Mouse (Mus musculus): ENCODE data around the gene Pdzrn3. TPM values are rescaled to one million over a fixed set of nuclear protein-coding genes. Genes with fewer than 3 reads are reported as not detected.

Pdzrn3 gene
- polyA plus RNA-seq, 1 experiment, result 2.8 TPM

DNA sequence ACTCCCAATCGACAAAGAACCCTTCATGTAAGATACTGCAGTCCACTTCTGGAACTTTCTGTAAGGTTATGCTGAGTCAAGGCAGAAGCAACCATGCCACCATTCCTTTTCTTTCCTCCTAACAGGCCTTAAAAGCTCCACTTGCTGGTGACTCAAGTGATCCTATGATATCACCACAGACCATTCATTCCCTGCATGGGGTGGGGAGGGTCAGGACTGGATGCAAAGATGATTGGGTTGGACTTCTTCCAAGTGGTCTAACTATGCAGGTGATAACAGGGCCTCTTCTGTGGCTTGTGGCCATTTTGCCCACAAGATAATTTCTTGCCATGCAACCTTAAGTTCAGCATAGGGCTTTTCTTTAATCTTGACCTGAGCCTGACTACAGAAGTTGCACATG is 42.0 kb downstream of the Pdzrn3 start:
- TF ChIP-seq POLR2A (IDR thresholded peaks at IDR 0.05; ENCODE audit: control insufficient read depth, extremely low read depth, insufficient read depth, low read length, poor library complexity) (no peak), CTCF (IDR thresholded peaks at IDR 0.05; ENCODE audit: borderline replicate concordance, control insufficient read depth, extremely low read depth, insufficient read depth, low read length, poor library complexity) (no peak)
- Histone ChIP-seq H3K27me3 (ENCODE audit: control insufficient read depth, insufficient read depth, low read length) (no peaks in the 10 kb centered on the region), H3K4me3 (ENCODE audit: control insufficient read depth, insufficient read depth, low read length) (no peak overlapping the region), H3K4me1 (replicated peaks; ENCODE audit: control insufficient read depth, insufficient read depth, low read length) (no peaks in the 10 kb centered on the region), H3K27ac (ENCODE audit: control insufficient read depth, insufficient read depth, low read length) (no peak overlapping the region), H3K36me3 (ENCODE audit: control insufficient read depth, insufficient read depth, low read length) (no peaks in the 10 kb centered on the region)
- WGBS, result 92% methylated on average over 1 of the region's 1 CpGs
- DNase-seq, result no peak

DNA sequence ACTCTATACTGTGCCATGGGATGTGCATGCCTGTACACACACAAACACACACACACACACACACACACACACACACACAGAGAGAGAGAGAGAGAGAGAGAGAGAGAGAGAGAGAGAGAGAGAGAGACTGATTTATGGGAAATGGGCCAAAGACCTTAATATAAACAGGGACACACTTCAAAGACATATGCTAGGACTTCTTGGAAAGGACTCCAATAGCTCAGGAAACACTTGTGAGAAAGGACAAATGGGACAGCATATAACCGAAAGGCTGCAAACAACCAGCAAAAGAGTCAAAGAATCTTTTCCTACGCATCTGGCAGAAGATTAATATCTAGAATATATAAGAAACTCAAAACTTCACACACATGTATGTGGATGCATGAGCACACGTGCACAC is 43.2 kb downstream of the Pdzrn3 start:
- H3K4me3 ChIP-seq (ENCODE audit: control insufficient read depth, insufficient read depth, low read length), result no peak overlapping the region
- no peak for DNase-seq
- H3K4me1 ChIP-seq (replicated peaks; ENCODE audit: control insufficient read depth, insufficient read depth, low read length), result no peaks in the 10 kb centered on the region
- 97% methylated on average over 3 of the region's 3 CpGs for WGBS
- no peak overlapping the region for H3K27ac ChIP-seq (ENCODE audit: control insufficient read depth, insufficient read depth, low read length)
- no peaks in the 10 kb centered on the region for H3K36me3 ChIP-seq (ENCODE audit: control insufficient read depth, insufficient read depth, low read length)
- no peak for TF ChIP-seq CTCF (IDR thresholded peaks at IDR 0.05; ENCODE audit: borderline replicate concordance, control insufficient read depth, extremely low read depth, insufficient read depth, low read length, poor library complexity)
- TF ChIP-seq POLR2A (IDR thresholded peaks at IDR 0.05; ENCODE audit: control insufficient read depth, extremely low read depth, insufficient read depth, low read length, poor library complexity), result no peak
- no peaks in the 10 kb centered on the region for H3K27me3 ChIP-seq (ENCODE audit: control insufficient read depth, insufficient read depth, low read length)

DNA sequence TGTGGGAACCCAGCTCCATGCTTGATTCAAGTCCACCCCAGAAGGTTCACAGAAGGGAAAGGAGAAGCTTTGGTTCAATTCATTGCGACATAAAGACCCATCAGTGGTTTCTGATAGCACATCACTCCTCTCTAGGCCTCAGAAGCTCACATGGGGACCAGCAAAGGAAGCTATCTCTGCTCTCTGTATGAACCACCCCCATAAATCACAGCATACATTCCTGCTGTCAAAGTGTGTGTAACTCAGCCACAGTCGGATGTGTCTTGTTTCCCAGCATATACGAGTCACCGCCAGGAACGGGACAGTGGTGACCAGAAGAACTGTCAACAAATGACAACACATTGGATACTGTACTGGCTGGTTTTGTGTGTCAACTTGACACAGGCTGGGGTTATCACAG is 47.3 kb downstream of the Pdzrn3 start:
- H3K36me3 ChIP-seq (ENCODE audit: control insufficient read depth, insufficient read depth, low read length), result no peaks in the 10 kb centered on the region
- no peaks in the 10 kb centered on the region for H3K4me1 ChIP-seq (replicated peaks; ENCODE audit: control insufficient read depth, insufficient read depth, low read length)
- 52% methylated on average over 5 of the region's 5 CpGs for WGBS
- H3K27ac ChIP-seq (ENCODE audit: control insufficient read depth, insufficient read depth, low read length), result no peak overlapping the region
- H3K27me3 ChIP-seq (ENCODE audit: control insufficient read depth, insufficient read depth, low read length), result no peaks in the 10 kb centered on the region
- no peak overlapping the region for H3K4me3 ChIP-seq (ENCODE audit: control insufficient read depth, insufficient read depth, low read length)
- DNase-seq, result no peak
- TF ChIP-seq CTCF (IDR thresholded peaks at IDR 0.05; ENCODE audit: borderline replicate concordance, control insufficient read depth, extremely low read depth, insufficient read depth, low read length, poor library complexity) (no peak), POLR2A (IDR thresholded peaks at IDR 0.05; ENCODE audit: control insufficient read depth, extremely low read depth, insufficient read depth, low read length, poor library complexity) (no peak)

DNA sequence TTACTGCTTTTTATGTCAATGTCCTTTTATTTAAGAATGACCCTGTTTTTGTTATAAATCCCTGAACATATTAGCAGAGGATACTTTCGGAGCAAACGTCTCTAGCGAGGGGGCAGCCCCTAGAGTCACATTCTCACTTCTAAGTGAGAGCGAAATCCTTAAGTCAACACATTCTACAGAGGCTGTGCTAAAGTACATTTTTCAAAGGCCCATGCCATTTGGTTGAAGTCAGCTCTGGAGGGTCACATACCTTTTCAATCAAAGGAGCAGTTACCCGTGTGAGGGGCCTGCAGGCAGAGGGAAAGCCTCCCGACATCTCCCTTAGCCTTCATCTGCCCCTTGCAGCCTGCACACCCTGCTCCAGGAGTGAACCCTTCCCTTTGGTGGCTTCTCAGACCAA is 48.2 kb downstream of the Pdzrn3 start:
- Histone ChIP-seq H3K36me3 (ENCODE audit: control insufficient read depth, insufficient read depth, low read length) (no peaks in the 10 kb centered on the region), H3K27ac (ENCODE audit: control insufficient read depth, insufficient read depth, low read length) (no peak overlapping the region), H3K4me3 (ENCODE audit: control insufficient read depth, insufficient read depth, low read length) (no peak overlapping the region), H3K27me3 (ENCODE audit: control insufficient read depth, insufficient read depth, low read length) (no peaks in the 10 kb centered on the region), H3K4me1 (replicated peaks; ENCODE audit: control insufficient read depth, insufficient read depth, low read length) (no peaks in the 10 kb centered on the region)
- no peak for TF ChIP-seq POLR2A (IDR thresholded peaks at IDR 0.05; ENCODE audit: control insufficient read depth, extremely low read depth, insufficient read depth, low read length, poor library complexity)
- no peak for TF ChIP-seq CTCF (IDR thresholded peaks at IDR 0.05; ENCODE audit: borderline replicate concordance, control insufficient read depth, extremely low read depth, insufficient read depth, low read length, poor library complexity)
- WGBS, result 95% methylated on average over 6 of the region's 6 CpGs
- DNase-seq, result no peak

DNA sequence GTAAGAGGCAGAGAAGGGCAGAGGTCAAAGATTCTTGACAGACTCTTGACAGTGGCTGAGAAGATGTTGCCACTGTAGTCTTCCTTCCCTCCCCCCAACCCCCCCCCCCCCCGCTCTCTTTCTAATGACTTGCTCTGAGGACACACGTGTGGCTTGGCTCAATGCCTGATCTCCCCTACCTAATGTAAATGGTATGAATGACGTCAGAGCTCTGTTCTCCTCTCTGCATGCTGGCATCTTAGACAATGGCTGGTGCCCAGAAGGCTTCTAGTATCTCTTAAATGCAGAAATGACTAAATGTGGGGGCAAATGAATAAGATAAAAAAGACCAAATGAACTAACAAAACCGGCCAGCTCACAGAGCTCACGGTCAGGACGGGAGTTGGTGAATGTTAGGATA is 49.2 kb downstream of the Pdzrn3 start:
- DNase-seq, result no peak
- no peaks in the 10 kb centered on the region for H3K4me1 ChIP-seq (replicated peaks; ENCODE audit: control insufficient read depth, insufficient read depth, low read length)
- no peaks in the 10 kb centered on the region for H3K27me3 ChIP-seq (ENCODE audit: control insufficient read depth, insufficient read depth, low read length)
- no peak overlapping the region for H3K4me3 ChIP-seq (ENCODE audit: control insufficient read depth, insufficient read depth, low read length)
- TF ChIP-seq POLR2A (IDR thresholded peaks at IDR 0.05; ENCODE audit: control insufficient read depth, extremely low read depth, insufficient read depth, low read length, poor library complexity) (no peak), CTCF (IDR thresholded peaks at IDR 0.05; ENCODE audit: borderline replicate concordance, control insufficient read depth, extremely low read depth, insufficient read depth, low read length, poor library complexity) (no peak)
- no peak overlapping the region for H3K27ac ChIP-seq (ENCODE audit: control insufficient read depth, insufficient read depth, low read length)
- H3K36me3 ChIP-seq (ENCODE audit: control insufficient read depth, insufficient read depth, low read length), result no peaks in the 10 kb centered on the region
- WGBS, result 51% methylated on average over 6 of the region's 6 CpGs

DNA sequence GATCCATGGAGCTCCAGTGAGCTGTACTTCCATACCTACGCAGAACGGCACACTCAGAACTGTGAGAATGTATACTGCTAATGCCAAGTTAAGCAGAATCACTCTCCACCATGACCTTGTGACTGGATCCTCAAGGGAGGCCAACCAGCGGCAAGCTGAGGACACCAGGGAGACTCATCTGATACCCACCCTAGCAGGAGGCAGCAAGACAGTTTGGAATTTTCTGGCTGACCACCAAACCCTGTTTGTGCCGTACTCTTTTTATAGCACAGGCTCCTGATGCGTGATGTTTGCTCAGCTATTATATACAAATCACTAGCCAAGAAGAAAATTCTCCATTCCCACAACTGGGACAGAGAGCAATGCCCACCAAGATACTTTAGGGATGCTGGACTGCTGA is 50.0 kb downstream of the Pdzrn3 start:
- H3K27ac ChIP-seq (ENCODE audit: control insufficient read depth, insufficient read depth, low read length), result no peak overlapping the region
- H3K4me3 ChIP-seq (ENCODE audit: control insufficient read depth, insufficient read depth, low read length), result no peak overlapping the region
- no peaks in the 10 kb centered on the region for H3K27me3 ChIP-seq (ENCODE audit: control insufficient read depth, insufficient read depth, low read length)
- H3K4me1 ChIP-seq (replicated peaks; ENCODE audit: control insufficient read depth, insufficient read depth, low read length), result no peaks in the 10 kb centered on the region
- 93% methylated on average over 5 of the region's 5 CpGs for WGBS
- H3K36me3 ChIP-seq (ENCODE audit: control insufficient read depth, insufficient read depth, low read length), result no peaks in the 10 kb centered on the region
- no peak for DNase-seq
- TF ChIP-seq CTCF (IDR thresholded peaks at IDR 0.05; ENCODE audit: borderline replicate concordance, control insufficient read depth, extremely low read depth, insufficient read depth, low read length, poor library complexity) (no peak), POLR2A (IDR thresholded peaks at IDR 0.05; ENCODE audit: control insufficient read depth, extremely low read depth, insufficient read depth, low read length, poor library complexity) (no peak)

DNA sequence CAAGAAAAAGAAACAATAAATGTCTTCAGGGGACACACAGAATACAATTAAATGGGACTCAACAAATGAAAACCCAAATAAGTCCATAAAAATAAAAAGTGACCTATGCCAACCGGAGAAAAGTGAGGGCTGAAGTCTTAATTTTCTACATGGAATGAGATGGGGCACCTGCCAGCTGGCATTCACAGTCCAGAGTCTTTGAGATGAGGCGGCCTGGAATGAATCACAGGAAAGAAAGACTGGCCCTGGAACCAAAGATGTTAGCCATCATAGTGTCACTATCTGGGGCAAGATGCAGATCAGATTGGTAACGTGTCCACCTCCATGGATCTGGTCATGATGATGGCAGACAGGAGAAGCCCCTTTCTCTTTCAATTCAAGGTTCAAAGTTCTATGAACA is 50.5 kb downstream of the Pdzrn3 start:
- Histone ChIP-seq H3K4me3 (ENCODE audit: control insufficient read depth, insufficient read depth, low read length) (no peak overlapping the region), H3K36me3 (ENCODE audit: control insufficient read depth, insufficient read depth, low read length) (no peaks in the 10 kb centered on the region), H3K27me3 (ENCODE audit: control insufficient read depth, insufficient read depth, low read length) (no peaks in the 10 kb centered on the region), H3K27ac (ENCODE audit: control insufficient read depth, insufficient read depth, low read length) (no peak overlapping the region), H3K4me1 (replicated peaks; ENCODE audit: control insufficient read depth, insufficient read depth, low read length) (no peaks in the 10 kb centered on the region)
- no peak for DNase-seq
- 88% methylated on average over 3 of the region's 3 CpGs for WGBS
- TF ChIP-seq POLR2A (IDR thresholded peaks at IDR 0.05; ENCODE audit: control insufficient read depth, extremely low read depth, insufficient read depth, low read length, poor library complexity) (no peak), CTCF (IDR thresholded peaks at IDR 0.05; ENCODE audit: borderline replicate concordance, control insufficient read depth, extremely low read depth, insufficient read depth, low read length, poor library complexity) (no peak)
